Mouse (Mus musculus): Measurements from ENCODE around the gene Ubl7. TPM values are rescaled to one million over a fixed set of nuclear protein-coding genes. Genes with fewer than 3 reads are reported as not detected.

Gene Ubl7
- total RNA-seq (2014; rRNA removed): 103 and 132 TPM in 2 replicates
- 161 and 169 TPM in 2 replicates for polyA plus RNA-seq (2015; fragmentation: Nextera tagmentation; extraction: Ambion mirVana)

- peak; percentile 95 for DNase-seq (ENCODE audit: low spot score)
- Histone ChIP-seq H3K27me3 (ENCODE audit: insufficient read depth, low read length) (no peaks in the 10 kb centered on the region), H3K36me3 (ENCODE audit: insufficient read depth, low read length) (peaks cover 3% of the 10 kb centered on the region; the same call in 1 of the 2 replicates), H3K27ac (ENCODE audit: low read depth, low read length) (peak within 1 kb of the TSS; percentile 75), H3K4me3 (ENCODE audit: low read depth, low read length) (peak within 1 kb of the TSS; percentile 64), H3K4me2 (ENCODE audit: low read depth, low read length, poor library complexity, severe bottlenecking) (peak within 1 kb of the TSS; percentile 88), H3K4me1 (ENCODE audit: insufficient read depth, low read length) (peaks cover 5% of the 10 kb centered on the region), H3K9ac (replicated peaks; ENCODE audit: low read length, poor library complexity, severe bottlenecking) (peak within 1 kb of the TSS; percentile 62), H3K9me3 (ENCODE audit: low read length) (no peaks in the 10 kb centered on the region)
- peak; percentile 15; the same call in 1 of the 2 replicates for TF ChIP-seq CTCF (IDR thresholded peaks at IDR 0.05)
- whole genome bisulfite sequencing: under 1% methylated on average over 47 of the region's 47 CpGs
- peak; percentile 95 for ATAC-seq (ENCODE audit: low FRiP score)
These were observed at the start of gene Ubl7 for GRCm38 (mm10) chr9:57910254-57911160. Gene Ubl7, plus strand, starts transcription at chr9:57910979.

DNA sequence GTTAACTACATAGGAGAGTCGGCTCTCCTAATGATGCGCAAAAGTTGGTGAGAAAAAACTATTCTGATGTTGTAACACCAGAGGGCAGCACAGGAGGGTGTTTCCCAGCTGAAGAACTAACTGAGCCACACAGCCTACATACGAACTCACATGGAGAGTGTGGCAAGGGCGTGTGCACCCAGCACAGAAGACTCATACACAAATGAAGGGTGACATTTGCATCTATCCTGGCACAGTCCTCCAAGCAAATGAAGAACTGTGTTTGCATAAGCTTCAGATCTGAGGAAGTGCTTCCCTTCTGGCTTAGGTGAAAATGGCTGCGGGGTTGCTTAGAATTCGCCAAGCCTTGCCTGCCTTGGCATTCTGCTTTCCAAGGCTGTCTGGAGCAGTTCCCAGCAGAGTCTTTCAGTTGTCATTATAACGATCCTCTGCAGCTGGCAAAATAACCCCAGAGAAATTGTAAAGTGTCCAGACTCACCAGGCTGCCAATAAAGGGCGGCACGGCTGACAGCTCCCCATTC, 48.8 kb upstream of the Ubl7 start:
- Histone ChIP-seq H3K27ac (ENCODE audit: low read depth, low read length) (no peak overlapping the region), H3K4me1 (ENCODE audit: insufficient read depth, low read length) (no peaks in the 10 kb centered on the region), H3K36me3 (ENCODE audit: insufficient read depth, low read length) (no peaks in the 10 kb centered on the region), H3K9ac (replicated peaks; ENCODE audit: low read length, poor library complexity, severe bottlenecking) (no peak overlapping the region), H3K27me3 (ENCODE audit: insufficient read depth, low read length) (no peaks in the 10 kb centered on the region; the same call in 1 of the 2 replicates), H3K9me3 (ENCODE audit: low read length) (no peaks in the 10 kb centered on the region), H3K4me3 (ENCODE audit: low read depth, low read length) (no peak overlapping the region), H3K4me2 (ENCODE audit: low read depth, low read length, poor library complexity, severe bottlenecking) (peak overlapping the region; percentile 15; the same call in 1 of the 2 replicates)
- ATAC-seq (ENCODE audit: low FRiP score): peak; percentile 80
- 29% methylated on average over 9 of the region's 9 CpGs for WGBS
- DNase-seq (ENCODE audit: low spot score): peak; percentile 87
- peak; percentile 83 for TF ChIP-seq CTCF (IDR thresholded peaks at IDR 0.05)

- no peak overlapping the region for H3K9ac ChIP-seq (replicated peaks; ENCODE audit: low read length, poor library complexity, severe bottlenecking)
- H3K9me3 ChIP-seq (ENCODE audit: low read length): no peaks in the 10 kb centered on the region
- no peak overlapping the region for H3K27ac ChIP-seq (ENCODE audit: low read depth, low read length)
- no peaks in the 10 kb centered on the region for H3K4me1 ChIP-seq (ENCODE audit: insufficient read depth, low read length)
- DNase-seq (ENCODE audit: low spot score): no peak
- no peak for TF ChIP-seq CTCF (IDR thresholded peaks at IDR 0.05)
- no peak overlapping the region for H3K4me3 ChIP-seq (ENCODE audit: low read depth, low read length)
- ATAC-seq (ENCODE audit: low FRiP score): no peak
- H3K27me3 ChIP-seq (ENCODE audit: insufficient read depth, low read length): no peaks in the 10 kb centered on the region; the same call in 1 of the 2 replicates
- H3K36me3 ChIP-seq (ENCODE audit: insufficient read depth, low read length): no peaks in the 10 kb centered on the region
- no peak overlapping the region for H3K4me2 ChIP-seq (ENCODE audit: low read depth, low read length, poor library complexity, severe bottlenecking)
These were observed 46.4 kb upstream of the Ubl7 start for GRCm38 (mm10) chr9:57864336-57864735.

- no peak for TF ChIP-seq CTCF (IDR thresholded peaks at IDR 0.05)
- DNase-seq (ENCODE audit: low spot score): no peak
- H3K4me2 ChIP-seq (ENCODE audit: low read depth, low read length, poor library complexity, severe bottlenecking): no peak overlapping the region
- no peaks in the 10 kb centered on the region; the same call in 1 of the 2 replicates for H3K27me3 ChIP-seq (ENCODE audit: insufficient read depth, low read length)
- H3K9ac ChIP-seq (replicated peaks; ENCODE audit: low read length, poor library complexity, severe bottlenecking): no peak overlapping the region
- no peaks in the 10 kb centered on the region for H3K36me3 ChIP-seq (ENCODE audit: insufficient read depth, low read length)
- WGBS: 87% methylated on average over 7 of the region's 7 CpGs
- no peaks in the 10 kb centered on the region for H3K4me1 ChIP-seq (ENCODE audit: insufficient read depth, low read length)
- H3K4me3 ChIP-seq (ENCODE audit: low read depth, low read length): no peak overlapping the region
- no peaks in the 10 kb centered on the region for H3K9me3 ChIP-seq (ENCODE audit: low read length)
- no peak overlapping the region for H3K27ac ChIP-seq (ENCODE audit: low read depth, low read length)
- no peak for ATAC-seq (ENCODE audit: low FRiP score)
These were observed 44.2 kb upstream of the Ubl7 start for GRCm38 (mm10) chr9:57866530-57866929.

DNA sequence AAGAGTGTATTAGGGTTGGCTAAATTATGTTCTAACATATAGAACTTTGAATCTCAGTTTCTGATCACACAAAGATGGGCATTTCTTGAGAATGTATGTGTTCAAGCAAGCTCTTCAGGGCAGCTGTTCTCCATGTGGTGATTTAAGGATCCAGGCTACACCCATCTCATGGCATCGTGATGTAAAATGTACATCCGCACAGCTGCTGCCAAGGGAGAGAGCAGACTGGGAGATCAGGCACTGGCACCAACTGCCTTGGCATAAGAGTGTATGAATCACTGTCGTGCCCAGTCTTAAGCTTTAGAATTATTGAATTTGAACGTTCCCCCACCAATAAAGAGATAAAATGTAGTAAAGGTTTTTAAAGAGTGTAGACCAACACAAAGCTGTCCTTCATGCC, 43.5 kb upstream of the Ubl7 start:
- H3K36me3 ChIP-seq (ENCODE audit: insufficient read depth, low read length): no peaks in the 10 kb centered on the region
- DNase-seq (ENCODE audit: low spot score) (no peak), ATAC-seq (ENCODE audit: low FRiP score) (no peak)
- no peak overlapping the region for H3K9ac ChIP-seq (replicated peaks; ENCODE audit: low read length, poor library complexity, severe bottlenecking)
- H3K27me3 ChIP-seq (ENCODE audit: insufficient read depth, low read length): no peaks in the 10 kb centered on the region; the same call in 1 of the 2 replicates
- 90% methylated on average over 4 of the region's 4 CpGs for WGBS
- H3K4me2 ChIP-seq (ENCODE audit: low read depth, low read length, poor library complexity, severe bottlenecking): no peak overlapping the region
- H3K9me3 ChIP-seq (ENCODE audit: low read length): no peaks in the 10 kb centered on the region
- H3K27ac ChIP-seq (ENCODE audit: low read depth, low read length): no peak overlapping the region
- no peaks in the 10 kb centered on the region for H3K4me1 ChIP-seq (ENCODE audit: insufficient read depth, low read length)
- TF ChIP-seq CTCF (IDR thresholded peaks at IDR 0.05): no peak
- no peak overlapping the region for H3K4me3 ChIP-seq (ENCODE audit: low read depth, low read length)

- no peaks in the 10 kb centered on the region for H3K36me3 ChIP-seq (ENCODE audit: insufficient read depth, low read length)
- no peak overlapping the region for H3K27ac ChIP-seq (ENCODE audit: low read depth, low read length)
- H3K4me3 ChIP-seq (ENCODE audit: low read depth, low read length): no peak overlapping the region
- no peaks in the 10 kb centered on the region for H3K4me1 ChIP-seq (ENCODE audit: insufficient read depth, low read length)
- 85% methylated on average over 5 of the region's 5 CpGs for WGBS
- H3K9me3 ChIP-seq (ENCODE audit: low read length): no peaks in the 10 kb centered on the region
- no peak overlapping the region for H3K9ac ChIP-seq (replicated peaks; ENCODE audit: low read length, poor library complexity, severe bottlenecking)
- H3K4me2 ChIP-seq (ENCODE audit: low read depth, low read length, poor library complexity, severe bottlenecking): no peak overlapping the region
- no peaks in the 10 kb centered on the region; the same call in 1 of the 2 replicates for H3K27me3 ChIP-seq (ENCODE audit: insufficient read depth, low read length)
- no peak for TF ChIP-seq CTCF (IDR thresholded peaks at IDR 0.05)
- no peak for ATAC-seq (ENCODE audit: low FRiP score)
- DNase-seq (ENCODE audit: low spot score): no peak
These were observed 42.9 kb upstream of the Ubl7 start for GRCm38 (mm10) chr9:57867880-57868279.

All from midbrain, postnatal 0 days (tissue).